Mouse (Mus musculus) spleen, adult 12 weeks (tissue): Measurements from ENCODE around the gene Etv5.
"Not testable (repeated sequence)": the region's sequence is repeated elsewhere in the genome, so short reads cannot be mapped to it uniquely, and the experiment has no call there.

ENCODE experiments used
- DNase-seq: peaks from one replicate; pipeline ENCODE4 v3.0.0; 2022; ENCODE audit warnings: low spot score

Etv5 gene

DNA sequence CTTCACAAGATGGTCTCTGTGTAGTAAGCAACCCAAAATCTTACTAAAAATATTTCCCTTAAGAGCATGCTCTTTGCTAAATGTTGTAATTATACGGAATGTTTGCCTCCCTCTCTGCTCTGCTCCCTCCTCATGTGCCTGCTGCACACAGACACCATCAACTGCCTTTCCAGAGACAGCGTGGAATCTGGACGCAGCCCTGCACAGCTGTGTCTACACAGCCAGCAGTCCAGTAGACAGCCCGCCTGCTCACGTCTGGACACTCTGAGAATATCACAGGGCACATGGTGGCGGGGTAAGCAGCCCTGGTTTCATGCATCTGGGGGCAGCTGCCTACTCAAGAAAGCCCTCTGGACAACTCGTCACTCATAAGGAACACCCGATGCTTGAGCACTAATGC lies 43.1 kb downstream of the Etv5 start:
- DNase-seq = no peak

DNA sequence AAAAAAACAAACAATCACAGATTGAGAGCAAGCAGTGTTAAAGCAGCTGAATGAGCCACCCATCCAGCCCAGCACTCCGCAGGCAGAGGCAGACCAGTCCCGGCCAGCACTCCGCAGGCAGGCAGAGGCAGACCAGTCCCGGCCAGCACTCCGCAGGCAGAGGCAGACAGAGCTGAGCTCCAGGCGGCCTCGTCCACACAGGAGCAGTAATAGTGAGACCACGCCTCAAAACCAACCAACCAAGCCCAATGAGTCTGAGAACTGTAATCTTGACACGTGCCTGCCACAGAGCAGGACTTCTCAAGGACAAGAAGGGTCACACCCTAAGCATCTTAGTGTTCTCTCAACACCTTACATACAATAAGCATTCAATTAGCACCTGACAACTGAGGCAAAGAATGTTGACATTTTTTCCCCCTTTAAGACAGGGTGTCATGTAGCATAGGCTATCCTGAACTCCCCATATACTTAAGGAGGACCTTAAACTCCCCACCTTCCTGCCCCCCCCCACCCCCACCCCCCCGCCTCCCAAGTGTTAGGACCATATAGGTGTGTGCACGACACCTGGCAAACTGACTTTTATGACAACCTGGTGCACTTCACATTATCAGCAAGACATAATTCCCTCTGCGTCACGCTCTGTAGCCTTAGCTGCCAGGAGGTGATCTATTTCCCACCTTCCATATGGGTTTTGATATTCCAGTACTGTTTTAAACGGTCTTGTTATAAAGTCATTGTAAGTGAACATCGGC lies 44.2 kb downstream of the Etv5 start:
- no peak for DNase-seq

DNA sequence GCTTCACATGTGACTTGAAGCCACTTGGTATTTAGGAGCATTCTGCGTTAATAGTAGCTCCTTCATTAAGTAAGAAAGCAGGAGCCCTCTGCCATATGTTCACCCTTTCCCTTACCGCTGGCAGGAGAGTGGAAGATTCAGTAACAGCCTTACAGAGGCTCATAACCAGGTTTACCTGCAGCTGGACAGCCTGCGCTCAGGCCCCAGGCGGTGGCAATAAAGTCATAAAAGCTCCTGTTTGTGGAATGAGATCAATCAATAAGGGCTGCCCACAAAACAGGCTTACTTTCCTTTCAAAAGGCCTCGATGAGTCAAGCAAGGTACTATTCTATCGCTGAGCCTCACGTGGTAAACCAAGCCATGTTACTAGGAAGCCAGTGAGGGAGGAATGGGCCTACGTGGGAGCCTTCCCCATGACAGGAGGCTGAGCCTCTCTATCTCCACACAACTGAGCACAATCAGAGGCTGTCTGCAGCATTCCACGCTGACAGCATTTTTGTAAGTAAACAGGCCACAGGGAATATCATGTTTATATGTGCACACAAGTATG lies 49.1 kb downstream of the Etv5 start:
- DNase-seq = no peak

DNA sequence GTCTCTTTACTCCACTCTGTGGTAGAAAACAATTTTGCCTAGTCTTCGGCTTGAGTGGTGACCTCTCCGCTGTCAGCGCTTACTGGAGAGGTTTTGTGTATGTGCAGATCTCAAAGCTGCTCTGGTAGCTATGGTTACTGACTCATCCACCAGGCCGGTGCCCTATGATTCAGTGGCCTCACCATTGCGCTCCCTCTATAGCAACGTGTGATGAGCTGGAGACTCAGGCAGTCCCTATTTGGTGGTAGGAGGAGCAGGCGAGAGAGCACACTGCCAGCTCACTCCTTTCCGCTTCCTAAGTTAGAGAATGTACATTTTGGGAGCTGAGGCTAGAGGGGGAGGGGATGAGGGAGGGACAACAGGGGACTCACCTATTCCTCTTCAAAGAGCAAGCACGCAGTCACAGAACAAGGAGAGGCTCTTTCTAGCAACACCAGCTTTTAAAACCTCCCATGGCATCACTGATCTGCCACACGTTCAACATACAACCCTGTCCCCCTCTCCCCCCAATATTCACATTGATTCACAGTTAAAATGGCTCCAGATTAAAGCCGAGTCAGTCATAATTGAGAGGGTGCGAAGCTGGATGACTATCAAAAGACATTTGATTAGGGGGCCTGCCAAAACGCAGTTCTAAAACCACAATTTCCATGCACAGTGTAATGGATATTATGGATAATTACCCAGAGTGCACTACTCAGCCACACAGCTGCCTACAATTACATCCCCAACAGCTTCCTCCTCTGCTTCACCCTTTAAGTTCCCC lies 50.2 kb downstream of the Etv5 start:
- no peak for DNase-seq

DNA sequence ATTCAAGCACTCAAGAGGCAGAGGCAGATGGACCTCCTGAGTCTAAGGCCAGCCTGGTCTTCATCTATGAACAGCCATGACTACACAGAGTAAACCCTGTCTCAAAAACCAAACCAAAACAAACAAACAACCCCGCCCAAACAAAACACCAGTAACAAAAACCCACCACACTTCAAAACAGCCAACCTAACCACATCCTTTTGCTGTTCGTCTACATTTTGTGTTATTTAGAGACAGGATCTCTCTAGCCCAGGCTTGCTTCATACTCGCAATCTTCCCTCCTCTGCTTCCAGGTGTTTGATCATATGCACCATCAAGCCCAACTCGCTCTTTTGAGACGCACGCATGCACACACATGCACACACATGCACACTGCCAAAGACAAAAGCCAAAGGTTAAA lies 51.8 kb downstream of the Etv5 start:
- no peak for DNase-seq

DNA sequence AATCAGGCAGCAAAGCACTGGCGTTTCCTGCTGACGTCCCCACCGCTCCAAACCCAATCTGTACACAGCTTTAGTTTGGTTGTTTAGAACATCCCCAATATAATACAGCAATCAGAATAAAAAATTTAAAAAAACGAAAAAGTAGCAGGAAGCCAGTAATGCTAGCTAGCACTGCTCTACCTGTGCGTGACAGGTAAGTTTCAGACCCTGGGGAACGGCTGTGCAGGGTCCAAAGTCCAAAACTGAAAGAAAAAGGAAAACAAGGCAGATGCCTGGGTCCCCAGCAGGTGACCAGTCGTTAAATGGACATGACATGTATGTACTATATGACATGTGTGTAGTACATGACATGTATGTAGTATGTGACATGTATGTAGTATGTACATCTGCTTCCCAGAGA lies 57.5 kb downstream of the Etv5 start:
- not testable (repeated sequence) for DNase-seq

DNA sequence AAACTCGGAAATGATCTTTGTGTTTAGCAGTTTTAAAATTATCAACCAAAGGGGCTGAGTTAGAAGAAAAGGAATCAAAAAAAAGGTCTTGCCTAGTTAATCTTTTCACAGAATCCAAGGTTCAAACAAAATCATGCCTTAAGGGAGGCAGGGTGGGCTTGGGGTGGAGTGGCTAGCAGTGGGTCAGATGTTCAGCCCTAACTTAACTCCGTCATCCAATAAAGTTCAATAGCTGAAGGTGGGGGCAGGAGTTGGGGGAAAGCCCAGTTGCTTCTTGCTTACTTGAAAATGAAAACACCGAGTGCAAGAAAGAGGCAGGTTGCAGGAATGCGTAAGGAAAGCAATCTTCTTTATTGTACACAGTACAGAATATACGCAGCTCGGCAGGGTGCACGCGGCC lies 58.5 kb downstream of the Etv5 start:
- DNase-seq = no peak

DNA sequence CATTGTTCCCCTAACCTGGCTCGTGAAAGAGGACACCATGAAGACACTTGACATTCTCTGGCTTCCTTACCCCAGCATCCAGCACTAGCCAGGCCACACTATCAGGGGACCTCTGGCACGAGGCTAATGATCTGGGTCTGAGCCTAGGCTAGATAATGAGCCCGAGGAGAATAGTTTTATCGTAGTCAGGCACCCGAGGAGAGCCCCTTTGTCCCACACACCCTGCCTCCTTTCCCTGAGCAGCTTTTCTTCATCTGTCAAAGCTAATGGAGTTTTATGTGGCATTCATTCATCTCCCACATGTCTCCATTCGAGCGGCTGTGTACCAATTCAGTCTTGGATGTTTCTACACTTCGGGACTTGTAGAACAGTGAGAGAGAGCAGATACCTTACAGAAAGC lies 59.5 kb downstream of the Etv5 start:
- no peak for DNase-seq

DNA sequence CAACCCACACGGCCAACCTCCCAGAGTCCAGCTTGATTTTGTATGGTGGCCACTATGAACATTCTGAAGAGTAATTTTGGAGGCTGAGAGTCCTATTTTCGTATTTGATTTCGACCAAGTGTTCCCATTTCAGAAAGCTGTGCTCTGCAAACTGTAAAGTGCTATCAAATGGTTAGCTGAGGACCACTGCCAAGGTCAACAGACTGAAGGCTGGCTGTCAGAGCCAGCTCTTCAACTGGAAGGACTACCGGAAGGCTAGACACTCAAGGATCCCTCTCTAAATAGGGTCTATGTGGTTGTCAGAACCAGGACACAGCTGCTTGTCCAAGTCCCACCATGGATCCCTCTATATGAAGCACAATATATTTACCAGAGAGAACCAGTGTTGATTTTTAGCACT lies 60.2 kb downstream of the Etv5 start:
- DNase-seq = no peak

DNA sequence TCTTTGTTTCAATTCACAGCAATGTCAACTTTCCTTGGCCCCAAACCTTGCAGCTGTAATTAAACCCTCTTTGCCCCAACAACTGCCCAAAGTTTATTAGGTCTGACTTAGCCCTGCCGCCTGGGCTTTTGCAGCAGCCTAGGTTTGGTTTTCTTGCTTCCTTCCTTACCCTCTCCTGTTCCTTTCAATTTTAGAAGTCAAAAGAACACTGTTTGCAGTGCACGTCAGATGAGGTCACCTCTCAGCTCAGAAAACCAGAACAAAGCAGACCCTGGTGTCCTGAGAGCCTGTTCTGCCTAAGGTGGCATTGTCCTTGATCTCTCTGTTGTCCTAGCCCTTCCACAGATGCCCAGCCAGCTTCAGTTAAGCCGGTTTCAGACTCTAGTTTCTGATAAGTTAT lies 61.8 kb downstream of the Etv5 start:
- DNase-seq = no peak

DNA sequence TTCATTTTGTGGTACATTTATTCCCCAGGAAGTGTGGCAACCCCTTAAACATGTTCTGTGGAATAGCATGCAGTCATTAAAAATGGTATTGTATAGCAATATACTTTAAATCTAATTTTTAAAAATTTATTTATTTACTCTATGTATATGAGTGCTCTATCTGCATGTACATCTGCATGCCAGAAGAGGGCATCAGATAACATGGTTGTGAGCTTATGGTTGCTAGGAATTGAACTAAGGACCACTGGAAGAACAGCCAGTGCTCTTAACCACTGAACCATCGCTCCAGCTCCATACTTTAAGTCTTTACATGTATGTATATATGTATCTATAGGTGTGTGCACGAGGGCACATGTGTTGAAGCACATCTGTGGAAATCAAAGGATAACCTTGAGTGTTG lies 64.6 kb downstream of the Etv5 start:
- DNase-seq = no peak

DNA sequence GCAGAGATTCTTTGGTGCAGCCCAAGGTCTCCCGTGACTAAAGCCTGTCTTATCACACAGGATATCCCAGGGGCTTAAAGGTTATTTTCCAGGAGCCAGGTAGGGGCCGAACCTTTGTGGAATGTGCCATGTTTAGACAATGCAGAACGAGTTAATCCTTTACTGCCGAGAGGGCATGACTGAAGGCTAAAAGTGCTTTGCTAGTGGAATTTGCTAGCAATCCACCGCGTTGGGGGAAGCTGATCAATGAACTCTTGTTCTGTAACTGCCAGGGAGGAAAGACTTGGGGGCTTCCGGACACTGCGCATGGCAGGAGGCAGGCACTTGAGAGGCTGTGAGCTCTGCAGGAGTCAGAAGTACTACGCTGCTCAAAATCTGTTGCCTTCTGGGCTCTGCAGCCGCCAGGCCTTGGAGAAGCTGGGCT lies 66.8 kb downstream of the Etv5 start:
- DNase-seq = no peak

DNA sequence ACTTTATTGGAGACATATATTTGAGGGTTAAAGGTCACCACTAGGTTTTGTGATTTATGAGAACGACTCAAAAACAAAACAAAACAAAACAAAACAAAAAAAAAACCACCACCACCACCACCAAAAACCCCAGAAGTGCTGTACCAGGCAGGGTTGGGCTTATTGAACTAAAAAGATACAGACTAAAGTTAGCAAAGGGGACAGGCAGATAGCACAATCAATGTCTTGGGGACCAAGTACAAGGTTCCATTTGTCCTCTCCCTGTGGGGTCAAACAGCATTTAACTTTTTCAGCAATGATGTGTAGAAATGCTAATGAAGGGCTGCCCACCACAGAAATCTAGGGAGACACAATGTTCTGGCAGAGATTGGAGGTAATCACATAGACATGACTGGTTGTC lies 67.3 kb downstream of the Etv5 start:
- DNase-seq = no peak

DNA sequence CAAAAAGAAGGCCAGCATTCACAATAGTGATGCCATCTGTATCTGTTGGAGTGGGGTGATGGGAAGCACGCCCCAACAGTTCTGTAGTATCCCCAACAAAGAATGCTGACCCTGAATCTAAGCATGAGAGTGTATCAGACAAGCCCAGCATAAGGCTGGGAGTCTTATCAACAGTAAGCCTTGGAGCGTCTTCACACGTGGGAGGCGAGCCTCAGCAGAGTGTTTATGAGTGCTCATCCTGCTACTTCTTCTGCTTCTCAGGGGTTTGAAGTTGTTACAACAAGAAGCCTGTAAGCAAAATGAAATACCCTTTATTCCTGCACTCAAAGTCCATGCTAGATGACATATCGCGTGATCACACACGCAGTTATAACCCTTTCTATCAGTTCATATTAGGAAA lies 72.4 kb downstream of the Etv5 start:
- DNase-seq = no peak

DNA sequence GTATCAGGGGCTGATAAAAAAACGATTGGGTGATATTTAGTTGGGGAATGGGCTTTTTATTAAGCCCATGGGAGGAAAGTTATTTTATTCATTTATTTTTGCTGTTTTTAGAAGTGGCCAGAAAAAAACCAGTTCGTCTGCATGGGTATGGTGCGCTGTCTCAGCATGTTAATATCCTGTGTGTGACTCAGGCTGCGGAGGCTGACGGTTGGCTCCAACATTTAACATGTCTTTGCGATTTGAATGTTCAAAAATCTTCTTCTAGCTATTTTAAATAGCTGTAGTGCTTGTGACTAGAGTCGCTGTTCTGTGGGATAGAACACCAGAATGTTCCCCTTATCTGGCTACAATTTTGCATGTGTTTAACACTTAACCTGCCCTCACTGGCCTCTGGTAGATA lies 73.5 kb downstream of the Etv5 start:
- DNase-seq = no peak

DNA sequence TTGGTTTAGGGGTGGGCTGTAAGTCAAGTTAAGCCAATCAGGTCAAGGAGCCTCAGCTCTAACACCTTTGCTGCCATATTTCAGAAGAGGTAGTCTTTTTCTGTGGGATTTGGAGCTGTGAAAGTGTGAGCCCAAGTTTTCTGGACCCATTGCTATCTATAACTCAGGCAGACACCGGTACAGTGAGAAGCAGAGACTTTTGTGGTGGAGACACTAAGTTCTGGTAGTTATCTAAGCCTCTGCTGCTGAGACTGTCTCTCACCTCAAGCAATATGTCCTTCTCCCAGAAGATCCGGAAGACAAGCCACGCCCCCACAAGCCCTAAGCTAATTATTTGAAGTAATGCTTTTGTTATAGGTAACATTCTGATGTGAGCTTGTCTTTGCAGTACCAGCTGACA lies 73.9 kb downstream of the Etv5 start:
- no peak for DNase-seq

DNA sequence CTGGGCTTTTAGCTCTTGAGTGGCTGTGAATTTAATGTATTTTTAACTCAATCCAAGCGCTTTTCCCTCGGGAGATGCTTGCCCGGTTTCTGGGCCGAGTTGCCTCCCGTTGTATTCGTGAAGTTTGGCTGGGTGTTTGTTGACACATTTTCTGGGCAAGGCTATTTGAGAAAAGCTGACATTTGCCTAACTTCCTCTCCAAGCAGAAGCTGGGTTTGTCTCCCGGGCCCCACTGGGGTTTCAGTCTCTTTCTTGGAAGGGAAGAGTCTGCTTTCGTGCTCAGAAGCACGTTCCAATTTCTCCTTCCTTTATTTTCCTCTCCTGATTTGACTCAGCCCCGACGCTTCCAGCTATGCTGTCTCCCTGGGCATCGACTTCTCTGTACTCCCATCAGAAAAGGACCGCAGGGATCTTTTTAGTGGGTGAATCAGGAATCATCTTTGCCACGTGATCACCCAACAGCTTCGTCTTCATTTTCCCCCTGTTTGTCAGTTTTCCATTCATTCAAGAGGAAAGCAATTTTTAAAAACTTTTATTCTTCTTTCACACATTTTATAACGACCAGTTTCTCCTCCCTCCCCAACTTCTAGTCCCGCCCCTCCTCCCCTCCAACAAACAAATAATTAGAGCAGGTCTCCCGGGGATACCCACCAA lies 80.7 kb downstream of the Etv5 start:
- no peak for DNase-seq

DNA sequence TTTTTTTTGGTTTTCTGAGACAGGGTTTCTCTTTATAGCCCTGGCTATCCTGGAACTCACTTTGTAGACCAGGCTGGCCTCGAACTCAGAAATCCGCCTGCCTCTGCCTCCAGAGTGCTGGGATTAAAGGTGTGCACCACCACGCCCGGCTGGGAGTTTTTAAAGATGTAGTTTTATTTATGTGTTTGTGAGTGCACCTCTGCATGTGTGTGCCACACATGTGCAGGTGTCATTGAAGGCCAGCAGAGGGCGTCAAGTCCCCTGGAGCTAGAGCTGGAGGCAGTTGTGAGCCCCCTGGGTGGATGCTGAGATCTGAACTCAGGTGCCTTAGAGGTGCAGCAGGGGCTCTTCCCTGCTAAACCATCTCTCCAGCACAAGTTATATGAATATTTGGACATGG lies 85.3 kb downstream of the Etv5 start:
- DNase-seq = not testable (repeated sequence)

DNA sequence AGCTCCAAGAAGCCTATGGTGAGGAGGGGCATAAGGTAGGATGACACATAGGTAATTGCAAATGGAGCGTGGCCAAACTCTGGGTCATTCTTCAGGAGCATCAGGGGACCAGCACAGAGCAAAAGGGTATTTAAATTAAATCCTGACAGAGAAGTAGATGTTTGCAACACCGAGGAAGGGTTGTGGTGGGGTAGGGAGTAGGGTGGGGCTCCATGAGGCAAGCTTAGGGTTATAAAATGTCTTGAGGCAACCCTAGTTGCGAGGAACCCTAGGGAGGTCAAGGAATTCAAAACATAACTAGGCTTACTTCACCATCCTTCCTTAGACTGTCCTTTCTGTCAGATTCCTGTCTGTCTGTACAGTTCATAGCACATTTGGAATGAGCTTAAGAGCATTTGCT lies 85.9 kb downstream of the Etv5 start:
- no peak for DNase-seq

DNA sequence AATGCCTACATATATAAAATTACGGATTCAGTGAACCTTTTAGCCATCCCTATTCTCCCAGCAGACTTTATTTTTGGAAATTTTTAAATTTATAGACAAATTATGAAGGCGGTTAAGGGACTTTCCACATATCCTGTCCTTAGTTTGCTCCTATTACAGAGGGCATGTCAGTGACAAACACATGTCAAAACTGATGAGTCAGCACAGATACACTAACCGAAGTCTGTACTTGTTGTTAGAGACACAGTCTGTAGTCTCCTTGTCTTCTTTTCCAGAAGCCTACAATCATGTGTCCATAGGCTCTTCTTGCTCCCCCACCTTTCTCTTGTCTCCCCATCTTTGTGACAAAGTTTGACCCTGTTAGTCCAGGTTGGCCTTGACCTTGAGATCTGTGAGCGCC lies 88.3 kb downstream of the Etv5 start:
- no peak for DNase-seq

DNA sequence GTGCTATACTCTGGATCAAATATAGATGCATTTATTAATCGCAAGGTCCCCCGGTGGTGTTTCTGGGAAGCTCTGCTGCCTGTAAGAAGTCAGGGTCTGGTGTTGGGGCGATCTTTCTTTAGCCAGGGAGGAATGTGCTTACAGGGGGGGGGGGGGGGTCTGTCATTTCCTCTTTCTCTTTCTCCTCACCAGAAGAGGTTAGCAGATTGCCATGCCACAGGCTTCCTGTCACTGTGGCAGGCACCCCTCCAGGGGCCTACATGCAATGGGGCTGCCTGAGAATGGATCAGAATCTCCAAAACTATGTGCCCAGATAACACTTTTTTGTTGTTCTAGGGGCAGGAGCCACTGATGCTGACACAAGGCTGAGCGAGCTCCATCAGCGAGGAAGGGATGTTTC lies 89.7 kb downstream of the Etv5 start:
- DNase-seq = no peak

DNA sequence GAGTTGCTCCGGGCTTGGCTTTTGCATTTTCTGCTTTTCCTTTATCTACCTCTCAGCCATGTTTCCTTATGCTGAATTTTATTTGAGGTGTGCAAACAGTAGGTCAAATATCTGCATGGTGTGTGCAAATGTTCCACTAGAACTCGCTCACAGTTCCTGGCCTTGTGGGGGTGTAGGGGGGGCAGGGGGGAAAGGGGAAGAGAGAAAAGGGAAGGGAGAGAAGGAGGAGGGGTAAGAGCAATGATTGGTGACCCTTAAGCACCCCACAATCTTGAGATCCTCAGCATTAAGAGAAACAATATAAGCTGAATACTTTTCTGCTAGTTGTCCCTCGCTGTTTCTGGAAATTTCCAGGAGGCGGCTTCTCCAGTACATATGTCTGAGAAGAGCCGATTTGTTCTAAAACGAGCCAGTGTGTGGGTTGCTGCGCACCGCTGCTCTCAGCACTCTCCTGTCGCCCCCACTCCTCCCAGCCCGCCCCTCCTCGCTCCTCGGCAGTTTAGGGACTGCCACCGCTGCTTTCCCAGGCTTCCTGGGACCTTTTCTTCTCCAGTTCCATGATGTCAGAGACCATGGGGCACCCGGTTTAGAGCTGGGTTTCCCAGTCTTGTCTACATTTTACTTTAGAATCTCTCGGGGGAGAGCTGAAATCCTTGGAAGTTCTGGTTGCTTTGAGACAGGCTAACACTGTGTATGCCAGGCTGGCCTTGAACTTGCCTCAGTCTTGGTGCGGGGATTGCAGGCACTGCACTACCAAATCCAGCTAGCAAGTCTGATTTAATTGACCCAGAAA lies 90.8 kb downstream of the Etv5 start:
- no peak for DNase-seq
